Mouse (Mus musculus) T-helper 1 cell (primary cell): ENCODE data around the gene Carnmt1.

Experiments used
- in situ Hi-C: fragments of 300-600 bp; cut with MboI, MseI; formaldehyde crosslinking; loops from one replicate; pipeline ENCODE4 v1.15.1; 2025; ENCODE audit warnings: high pct_unique_total_duplicates

Carnmt1 gene

GRCm38 (mm10) chr19:18670608-18671007 is at the start of gene Carnmt1:
Gene Carnmt1 (plus strand): TSS chr19:18670764.
- in situ Hi-C loops: no loop called here

- in situ Hi-C loops: no loop called here
Observed at GRCm38 (mm10) chr19:18623894-18624293, 46.7 kb upstream of the Carnmt1 start.

DNA sequence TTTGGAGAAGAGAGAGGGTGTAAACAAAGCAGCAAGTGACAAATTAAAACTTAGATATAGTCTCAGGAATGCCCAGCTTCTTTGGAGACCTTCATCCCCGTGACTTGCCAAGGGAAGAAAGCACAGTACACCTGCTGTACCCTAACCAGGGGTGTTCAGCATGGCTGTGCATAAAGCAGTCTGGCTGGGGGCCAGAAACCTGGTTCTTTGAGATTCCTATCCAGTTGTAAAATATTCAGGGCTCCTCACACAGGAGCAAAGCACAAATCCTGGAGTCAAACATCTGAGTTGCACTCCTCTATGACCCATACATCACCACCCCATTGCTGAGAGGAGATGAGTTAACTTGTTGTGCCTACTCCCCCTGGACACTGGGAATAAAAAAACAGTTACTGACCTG is 41.0 kb upstream of the Carnmt1 start:
- in situ Hi-C loops: no loop called here

DNA sequence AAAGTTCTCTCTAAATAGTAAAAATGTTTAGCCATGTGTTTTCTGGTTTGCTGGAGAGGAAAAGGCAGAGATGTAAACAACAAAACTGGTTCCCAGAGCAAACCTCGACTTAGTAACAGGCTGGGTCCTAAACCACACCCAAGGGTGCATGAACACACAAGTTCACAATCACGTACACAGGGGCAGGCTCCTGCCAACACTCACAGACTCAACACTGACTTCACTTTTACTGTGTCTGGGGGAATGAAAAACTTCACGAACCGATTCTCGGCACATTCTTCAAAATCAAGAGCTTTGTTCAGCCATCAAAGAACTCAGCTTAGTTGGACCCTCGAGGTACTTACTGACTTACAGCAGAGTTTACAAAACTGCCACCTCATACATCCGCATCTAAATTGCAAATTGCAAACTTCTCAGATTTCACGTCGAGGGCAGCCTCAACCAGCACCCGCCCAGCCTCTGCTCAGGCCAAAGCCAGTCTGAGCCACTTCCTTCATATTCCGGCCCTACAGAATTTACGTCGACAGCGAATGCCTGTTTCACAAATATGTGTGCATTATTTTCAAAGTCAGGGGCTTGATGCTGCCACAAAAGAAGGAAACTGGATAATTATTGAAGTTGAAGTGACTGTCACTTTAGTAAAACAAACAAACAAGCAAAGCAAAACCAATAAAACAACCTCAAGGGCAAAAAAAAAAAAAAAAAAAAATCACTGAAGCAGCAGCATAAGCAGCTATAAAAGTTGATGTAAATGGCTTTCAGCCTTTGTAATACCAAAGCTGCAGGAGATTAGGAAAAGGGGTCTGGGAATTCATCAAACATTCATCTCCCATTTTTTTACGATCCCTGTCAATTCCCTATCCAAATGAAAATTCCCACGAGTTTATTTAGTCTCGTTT is 40.1 kb upstream of the Carnmt1 start:
- in situ Hi-C loops: loop anchor here (5.0 kb wide), 1 partner anchor 33 kb away; no protein-coding TSS in a partner anchor

DNA sequence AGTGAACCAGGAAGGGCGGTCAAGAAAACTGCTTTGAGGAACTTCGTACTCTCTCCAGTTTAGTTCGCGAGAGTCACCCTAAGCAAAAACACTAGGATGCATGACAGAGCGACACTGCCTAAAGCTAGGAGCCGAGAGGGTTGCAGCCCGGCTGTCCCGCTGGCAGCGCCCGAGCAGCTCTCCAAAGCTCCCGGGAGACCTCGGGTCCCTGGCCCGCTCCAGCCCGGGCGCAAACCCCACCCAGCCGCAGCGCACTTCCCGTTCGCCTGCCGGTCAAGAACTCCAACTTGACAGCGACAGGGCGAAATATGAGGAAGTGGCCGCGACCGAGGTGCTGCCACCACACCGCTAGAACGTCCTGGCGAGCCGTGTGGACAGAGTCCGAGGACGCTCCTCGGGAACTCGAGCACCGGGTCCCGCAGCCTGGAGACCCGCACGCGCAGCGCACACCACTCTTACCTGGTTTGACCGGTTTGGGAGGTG is 39.4 kb upstream of the Carnmt1 start:
- in situ Hi-C loops: loop anchor here (5.0 kb wide), 1 partner anchor 34 kb away; no protein-coding TSS in a partner anchor

DNA sequence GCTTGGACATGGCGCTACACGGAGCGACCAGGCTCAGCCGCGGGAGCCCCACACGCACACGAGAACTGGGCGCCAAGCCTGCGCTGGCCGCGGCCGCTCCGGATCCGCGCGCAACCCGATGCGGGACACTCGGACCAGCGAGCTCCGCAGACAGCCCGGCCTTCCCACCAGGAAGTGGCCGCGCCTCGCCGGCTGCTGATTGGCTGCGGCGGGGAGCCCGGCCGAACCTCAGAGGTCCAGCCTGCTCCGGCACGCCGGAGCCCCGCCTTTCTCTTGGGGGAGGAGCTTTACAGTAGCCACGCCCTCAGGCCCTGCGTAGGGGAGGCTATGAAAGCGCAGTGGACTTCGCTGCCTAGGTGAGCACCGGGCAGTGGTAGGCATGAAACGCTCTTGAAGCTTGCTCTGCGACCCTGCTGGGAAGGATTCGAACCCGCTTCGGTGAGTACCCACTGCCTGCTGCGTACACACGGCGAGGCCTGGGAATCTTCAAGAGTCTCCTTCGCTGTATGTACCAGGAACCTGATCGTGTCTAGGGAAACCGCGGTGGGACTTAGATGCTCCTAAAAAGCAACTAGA is 38.8 kb upstream of the Carnmt1 start, which contains the start of the genes Ostf1 and Nmrk1:
Gene Ostf1, minus strand, starts transcription at position 180 of the 576 bp plus-strand sequence.
Gene Nmrk1, plus strand, starts transcription at position 307 of the 576 bp plus-strand sequence.
- in situ Hi-C loops: loop anchor here (5.0 kb wide), 1 partner anchor 34 kb away; no protein-coding TSS in a partner anchor

- in situ Hi-C loops: loop anchor here (5.0 kb wide), 1 partner anchor 35 kb away; no protein-coding TSS in a partner anchor
Observed at GRCm38 (mm10) chr19:18632231-18633185, 38.1 kb upstream of the Carnmt1 start.

DNA sequence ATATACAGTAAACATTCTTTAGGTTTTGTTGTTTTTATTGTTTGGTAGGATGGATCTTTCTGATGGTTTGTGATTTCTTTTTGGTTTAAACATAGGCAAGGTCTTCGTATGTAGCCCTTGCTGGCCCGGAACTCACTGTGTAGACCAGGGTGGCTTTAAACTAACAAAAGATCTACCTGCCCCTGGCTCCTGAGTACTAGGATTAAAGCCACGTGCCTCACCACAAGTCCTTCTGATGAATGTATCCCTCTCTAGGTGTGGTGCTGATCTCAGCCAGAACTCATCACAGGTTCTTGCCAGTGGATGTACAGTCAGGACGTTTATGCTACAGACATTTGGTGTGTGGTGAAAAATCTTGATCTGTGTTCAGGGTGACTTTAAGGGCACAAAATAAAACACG is 32.6 kb upstream of the Carnmt1 start:
- in situ Hi-C loops: no loop called here

DNA sequence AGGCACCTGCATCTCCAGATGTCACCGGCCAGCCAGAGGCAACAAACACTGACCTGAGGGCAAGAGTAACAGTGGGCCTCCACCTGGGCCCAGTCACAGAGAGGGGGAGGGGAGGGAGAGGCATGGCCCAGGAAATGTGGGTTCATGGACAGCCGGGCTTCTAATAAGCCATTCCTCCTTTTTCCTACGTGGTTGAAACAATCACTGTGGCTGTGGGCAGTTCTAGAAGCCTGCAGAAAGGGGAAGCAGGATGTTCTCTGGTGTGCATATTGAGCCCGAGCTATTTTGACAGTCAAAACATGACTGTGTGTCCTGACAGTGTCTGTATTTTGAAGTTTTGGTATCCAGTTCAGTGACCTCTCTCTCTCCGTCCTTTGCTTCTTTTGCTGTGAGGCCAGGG is 31.6 kb upstream of the Carnmt1 start:
- in situ Hi-C loops: no loop called here

DNA sequence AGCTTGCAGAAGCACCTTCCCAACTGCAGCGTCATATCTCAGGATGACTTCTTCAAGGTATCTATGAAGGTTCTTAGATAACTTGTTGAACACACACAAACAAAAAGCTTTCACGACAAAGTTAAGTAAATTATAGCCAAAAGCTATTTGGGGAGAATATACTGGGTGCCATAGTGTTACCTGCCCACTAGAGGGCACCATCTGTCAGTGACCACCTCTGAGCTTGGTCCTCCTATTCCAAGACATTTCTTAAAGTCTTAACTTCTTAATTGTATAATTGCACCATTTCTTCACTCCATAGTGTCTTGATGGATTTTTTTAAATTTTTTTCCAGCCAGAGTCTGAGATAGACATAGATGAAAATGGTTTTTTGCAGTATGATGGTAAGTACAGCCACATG is 31.0 kb upstream of the Carnmt1 start:
- in situ Hi-C loops: no loop called here

GRCm38 (mm10) chr19:18641001-18641400 is 29.6 kb upstream of the Carnmt1 start:
- in situ Hi-C loops: no loop called here

DNA sequence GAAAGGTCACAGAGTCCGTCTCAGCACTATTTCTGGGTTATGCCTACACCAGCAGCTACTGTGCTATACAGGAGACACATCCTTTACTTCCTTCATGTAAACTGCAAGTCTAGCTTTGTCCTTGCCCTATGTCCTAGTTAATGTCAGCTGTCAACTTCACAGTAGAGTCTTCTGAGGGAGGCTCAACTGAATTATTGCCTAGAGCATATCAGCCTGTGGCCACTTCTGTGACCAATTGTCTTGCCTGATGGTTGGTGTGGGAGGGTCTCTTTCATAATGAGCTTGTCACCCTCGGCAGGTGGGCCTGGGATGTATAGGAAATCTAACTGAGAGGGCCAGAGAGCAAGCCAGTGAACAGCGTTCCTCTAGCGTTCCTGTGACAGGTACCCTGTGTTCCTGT is 27.2 kb upstream of the Carnmt1 start:
- in situ Hi-C loops: no loop called here

- in situ Hi-C loops: no loop called here
Observed at GRCm38 (mm10) chr19:18644084-18644483, 26.5 kb upstream of the Carnmt1 start.

DNA sequence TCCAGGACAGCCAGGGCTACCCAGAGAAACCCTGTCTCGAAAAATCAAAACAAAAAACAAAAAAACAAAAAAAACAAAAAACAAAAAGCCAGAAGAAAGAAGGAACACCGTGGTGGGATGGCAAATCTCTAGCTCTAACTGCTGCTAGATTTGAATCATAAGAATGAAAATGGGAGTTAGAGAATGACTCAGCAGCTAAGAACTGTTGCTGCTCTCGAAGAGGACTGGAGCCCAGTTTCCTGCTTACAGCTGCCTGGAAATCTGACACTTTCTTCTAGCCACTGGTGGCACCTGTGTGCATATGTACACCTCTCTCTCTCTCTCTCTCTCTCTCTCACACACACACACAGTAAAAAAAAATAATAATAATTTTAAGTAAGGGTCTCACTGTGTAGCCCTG is 24.2 kb upstream of the Carnmt1 start:
- in situ Hi-C loops: no loop called here

- in situ Hi-C loops: no loop called here
Observed at GRCm38 (mm10) chr19:18646853-18647420, 23.6 kb upstream of the Carnmt1 start.

- in situ Hi-C loops: no loop called here
Observed at GRCm38 (mm10) chr19:18647775-18648557, 22.6 kb upstream of the Carnmt1 start.

- in situ Hi-C loops: no loop called here
Observed at GRCm38 (mm10) chr19:18648558-18648945, 22.0 kb upstream of the Carnmt1 start.

GRCm38 (mm10) chr19:18649955-18650354 is 20.6 kb upstream of the Carnmt1 start:
- in situ Hi-C loops: no loop called here

DNA sequence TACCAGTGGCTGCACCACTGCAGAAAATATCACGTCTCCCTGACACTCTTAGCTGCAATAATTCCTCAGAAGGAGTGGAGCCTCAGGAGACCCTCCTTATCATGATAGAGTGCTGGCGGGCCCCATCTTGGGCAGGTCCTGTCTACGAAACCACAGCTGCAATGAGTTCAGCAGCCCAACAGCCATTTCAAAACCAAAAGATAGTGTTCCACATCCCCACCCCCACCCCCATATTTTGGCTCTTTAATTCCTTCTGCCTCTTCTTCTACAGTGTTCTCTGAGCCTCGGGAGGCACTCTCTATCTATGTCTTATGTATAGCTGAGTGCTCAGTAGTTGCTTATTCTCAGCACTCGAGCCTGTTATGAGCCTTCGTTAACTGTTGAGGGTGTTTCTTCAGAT is 20.1 kb upstream of the Carnmt1 start:
- in situ Hi-C loops: no loop called here

DNA sequence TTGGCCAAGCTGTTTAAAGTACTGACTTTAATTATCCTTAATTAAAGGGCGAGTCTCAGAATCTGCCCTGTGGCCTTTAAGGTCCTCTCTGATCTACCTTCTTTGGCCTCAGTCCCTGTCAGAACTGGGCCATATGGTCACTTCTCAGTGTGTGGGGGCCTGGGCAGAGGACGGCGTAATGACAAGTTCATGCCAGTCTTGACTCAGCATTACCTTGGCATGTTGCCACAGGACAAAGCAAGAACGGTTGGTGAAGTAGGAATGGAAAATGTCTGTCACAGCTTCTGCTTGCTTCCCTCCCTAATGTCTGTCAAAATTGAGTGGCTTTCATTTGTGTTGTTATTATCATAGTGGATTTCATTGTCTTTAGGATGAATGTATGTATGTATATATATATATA is 18.0 kb upstream of the Carnmt1 start:
- in situ Hi-C loops: no loop called here
